Mouse (Mus musculus) left cerebral cortex, postnatal 36 days (tissue): ENCODE results near the gene B130006D01Rik. TPM values are rescaled to one million over a fixed set of nuclear protein-coding genes. Genes with fewer than 3 reads are reported as not detected.
"Not testable (repeated sequence)": the region's sequence is repeated elsewhere in the genome, so short reads cannot be mapped to it uniquely, and the experiment has no call there.

ENCODE experiments used
- DNase-seq, 2 experiments: peaks; one replicate each; pipeline ENCODE4 v3.0.0; 2021 to 2022; ENCODE audit warnings: low spot score in 2 of 2, mixed read lengths in 1 of 2
- intact Hi-C: fragments of 180-260 bp; cut with DNase I; formaldehyde crosslinking; loops from one replicate; pipeline ENCODE4 v1.15.1; 2025
- total RNA-seq, 2 experiments: library from RNA; stranded (reverse); gene quantifications; 2 replicates each; pipeline ENCODE4 v1.2.3; 2021

The B130006D01Rik gene
- total RNA-seq, 2 experiments from 2014 or later = 0.62 to 1.8 TPM

DNA sequence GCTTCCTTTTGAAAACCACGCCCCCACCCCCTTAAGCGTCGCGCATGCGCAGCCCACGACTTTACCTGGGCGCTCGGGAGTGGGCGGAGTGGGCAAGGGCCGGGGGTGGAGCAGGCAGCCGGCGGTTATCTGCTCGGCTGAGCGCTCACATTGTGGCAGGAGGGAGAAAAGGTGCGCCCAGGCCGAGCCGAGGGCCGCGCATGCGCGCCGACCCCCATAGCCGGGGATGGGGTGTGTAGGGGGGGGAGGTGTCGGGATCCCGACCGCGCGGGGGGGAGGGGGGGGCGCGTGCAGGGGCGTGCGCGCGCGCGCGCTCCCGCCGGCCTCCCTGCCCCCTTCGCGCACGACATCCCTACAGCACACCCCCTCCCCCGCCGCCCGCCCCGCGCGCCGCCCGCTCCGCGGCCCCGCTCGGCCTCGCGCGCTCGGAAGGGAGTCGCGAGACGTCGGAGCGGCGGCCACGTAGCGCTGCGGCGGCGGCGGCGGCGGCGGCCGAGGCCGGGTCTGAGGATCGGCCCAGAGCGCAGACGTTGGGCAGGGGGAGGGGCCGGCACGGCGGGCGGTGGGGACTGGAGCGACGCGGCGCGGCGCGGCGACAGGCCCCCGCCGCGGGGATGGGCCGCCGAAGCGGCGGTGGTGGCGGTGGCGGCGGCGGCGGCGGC, 10.7 kb upstream of the B130006D01Rik start, which contains the start of gene Zfp652:
Gene Zfp652 (plus strand): TSS at position 111 of the 662 bp plus-strand sequence.
- peak; percentile 77 to 79 for DNase-seq
- intact Hi-C loops = no loop called here

DNA sequence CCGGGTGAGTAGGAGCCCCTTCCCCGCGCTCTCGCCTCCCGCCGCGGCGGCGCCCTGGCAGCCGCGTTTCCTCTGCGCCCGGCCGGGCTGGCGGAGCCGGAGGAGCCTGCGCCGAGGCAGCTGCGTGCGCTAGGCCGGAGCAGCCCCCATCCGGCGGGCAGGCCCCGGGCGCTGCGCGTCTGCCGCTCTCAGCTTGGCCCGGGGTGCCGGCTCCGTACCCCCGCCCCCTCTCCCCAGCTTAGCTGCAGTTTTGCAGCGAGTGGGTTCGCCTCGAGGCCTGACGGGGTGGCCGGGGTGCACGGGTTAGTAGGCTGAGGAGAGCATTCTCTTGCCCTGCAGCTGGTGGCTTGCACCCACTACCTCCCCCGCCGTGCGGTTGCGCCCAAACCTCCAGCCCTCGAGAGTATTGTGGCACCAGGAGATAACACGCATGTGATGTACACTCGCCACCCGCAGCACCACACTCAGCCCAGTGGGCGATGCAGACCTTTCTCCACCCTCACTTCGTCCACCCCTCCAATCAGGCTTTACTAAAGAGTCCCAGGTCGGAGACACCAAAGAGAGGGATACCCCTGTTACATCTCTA, 10.1 kb upstream of the B130006D01Rik start:
- intact Hi-C loops = no loop called here
- peak; percentile 60 to 73 for DNase-seq

DNA sequence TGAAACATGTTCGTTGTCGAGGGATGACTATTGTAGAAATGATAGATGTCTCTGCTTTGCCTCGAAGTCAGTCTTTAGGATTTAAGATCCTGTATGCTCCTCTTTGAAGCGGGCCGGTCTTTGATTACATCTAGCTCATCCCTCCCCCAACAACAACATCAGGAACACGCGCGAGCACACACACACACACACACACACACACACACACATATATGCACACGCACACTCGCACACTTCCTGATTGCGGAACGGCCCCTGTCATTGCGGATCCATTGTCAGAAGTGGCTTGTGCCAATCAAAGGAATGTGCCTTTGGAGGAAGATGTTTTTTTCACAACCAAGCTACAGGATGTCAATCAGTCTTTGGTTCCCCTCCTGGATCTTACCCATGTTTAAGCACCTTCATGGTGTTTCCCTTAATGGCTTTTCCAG, 9.6 kb upstream of the B130006D01Rik start:
- DNase-seq = no peak
- intact Hi-C loops = no loop called here

DNA sequence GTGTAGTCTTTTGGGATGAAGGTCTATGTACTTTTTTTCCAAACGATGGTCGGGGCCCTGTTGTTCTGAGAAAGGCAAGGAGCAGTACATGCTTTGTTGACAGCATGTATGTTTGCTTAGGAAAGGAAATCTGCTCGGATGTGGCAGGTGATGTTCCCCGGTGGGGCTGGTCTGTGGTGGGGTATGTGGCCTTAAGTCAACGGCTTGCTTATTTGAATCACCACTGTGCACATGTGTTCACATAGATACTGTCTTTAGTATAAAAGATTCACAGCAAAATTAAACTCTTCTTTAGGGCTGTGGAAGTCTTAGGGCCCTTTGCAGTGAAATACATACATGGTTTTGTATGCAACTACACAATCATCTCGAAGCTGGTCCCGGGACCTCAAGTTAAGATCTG, 9.0 kb upstream of the B130006D01Rik start:
- intact Hi-C loops = no loop called here

DNA sequence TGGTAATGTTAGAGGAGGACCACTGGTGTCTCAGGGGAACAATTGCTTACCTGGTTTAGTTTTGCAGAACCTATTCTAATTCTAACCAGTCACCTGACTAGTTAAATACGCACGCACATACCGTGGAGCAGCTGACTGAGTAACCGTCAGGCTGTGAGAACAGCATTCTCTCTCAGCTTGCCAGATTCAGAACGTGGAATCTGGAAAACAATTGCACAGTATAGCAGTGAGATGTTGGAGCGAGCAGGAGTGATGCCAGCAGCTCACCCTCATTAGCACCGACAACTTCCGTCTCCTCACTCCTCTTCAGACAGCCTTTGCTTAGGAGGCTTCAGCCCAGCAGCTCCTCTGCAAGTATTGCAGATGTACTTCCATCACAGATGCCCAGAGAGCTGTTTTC, 7.3 kb upstream of the B130006D01Rik start:
- intact Hi-C loops = no loop called here
- peak in 1 of 2 experiments; percentile 21 for DNase-seq

More for the DNA sequence above, 9.0 kb upstream of the B130006D01Rik start:
- DNase-seq = no peak

DNA sequence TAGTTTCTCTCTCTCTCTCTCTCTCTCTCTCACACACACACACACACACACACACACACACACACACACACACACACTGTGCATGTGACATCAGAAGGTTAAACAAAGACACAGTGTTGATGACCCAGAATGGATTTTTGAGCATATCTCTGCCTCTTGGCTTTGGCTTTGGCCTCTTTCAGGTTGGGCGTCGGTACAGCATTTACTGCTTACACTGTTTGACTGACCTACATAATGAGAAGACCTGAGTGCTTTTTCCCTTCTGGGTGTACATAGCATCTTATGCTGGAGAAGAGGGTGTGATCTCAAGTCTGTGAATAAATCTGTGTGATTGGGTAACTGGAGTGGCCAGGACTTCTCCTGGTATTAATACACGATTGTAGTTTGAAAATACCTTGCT, 4.0 kb upstream of the B130006D01Rik start:
- DNase-seq = no peak
- intact Hi-C loops = no loop called here

DNA sequence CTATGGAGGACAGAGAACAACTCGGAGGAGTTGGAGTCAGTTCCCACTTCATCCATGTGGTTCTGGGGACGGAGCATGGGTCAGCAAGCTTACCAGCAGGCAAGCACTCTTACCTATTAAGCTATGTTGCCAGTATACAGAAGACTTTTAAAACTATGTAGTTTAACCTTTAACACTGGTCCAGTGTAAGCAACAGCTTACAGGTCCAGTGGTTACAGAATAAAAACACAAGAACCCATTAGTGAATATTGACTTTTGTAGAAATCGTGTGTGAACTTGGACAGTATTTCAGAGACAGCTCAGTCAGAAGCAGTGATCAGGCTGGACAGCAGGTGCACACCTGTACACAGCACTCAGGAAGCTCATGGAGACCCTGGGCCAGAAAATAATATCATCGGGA, 1.1 kb downstream of the B130006D01Rik start:
- intact Hi-C loops = no loop called here

DNA sequence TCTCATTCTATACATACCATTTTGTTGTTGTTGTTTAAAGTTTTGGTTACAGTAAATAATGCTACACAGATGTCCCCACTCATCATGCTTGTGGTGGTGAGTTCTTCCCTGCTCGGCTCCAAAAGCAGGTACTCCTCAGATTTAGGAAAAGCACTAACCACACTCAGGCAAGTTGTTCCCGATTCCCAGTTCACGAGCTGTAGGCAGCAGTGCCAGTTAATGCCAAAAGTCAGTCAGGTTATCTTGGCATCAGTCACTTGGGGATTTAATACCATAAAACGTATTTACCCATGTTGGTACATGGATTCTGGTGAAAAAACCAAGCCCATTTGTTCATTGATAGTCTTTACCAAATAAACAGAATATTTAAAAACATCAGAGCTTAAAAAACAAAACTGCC, 2.8 kb downstream of the B130006D01Rik start:
- intact Hi-C loops = no loop called here
- DNase-seq = no peak

More for the DNA sequence above, 1.1 kb downstream of the B130006D01Rik start:
- DNase-seq = no peak

DNA sequence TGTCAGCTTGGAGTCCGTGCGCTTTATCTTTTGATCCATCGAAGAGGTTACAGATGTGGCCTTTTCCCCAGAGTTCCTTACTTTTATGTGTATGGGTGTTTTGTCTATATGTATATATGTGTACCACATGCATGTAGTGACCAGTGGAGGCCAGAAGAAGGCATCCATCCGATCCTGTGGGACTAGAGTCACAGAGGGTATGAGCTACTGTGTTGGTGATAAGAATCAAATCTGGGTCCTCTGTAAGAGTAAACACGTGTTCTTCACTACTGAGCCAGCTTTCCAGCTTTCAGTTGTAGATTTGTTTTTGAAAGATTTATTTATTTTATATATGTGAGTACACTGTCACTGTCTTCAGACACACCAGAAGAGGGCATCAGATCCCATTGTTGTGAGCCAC, 4.6 kb downstream of the B130006D01Rik start:
- intact Hi-C loops = no loop called here
- DNase-seq = no peak

DNA sequence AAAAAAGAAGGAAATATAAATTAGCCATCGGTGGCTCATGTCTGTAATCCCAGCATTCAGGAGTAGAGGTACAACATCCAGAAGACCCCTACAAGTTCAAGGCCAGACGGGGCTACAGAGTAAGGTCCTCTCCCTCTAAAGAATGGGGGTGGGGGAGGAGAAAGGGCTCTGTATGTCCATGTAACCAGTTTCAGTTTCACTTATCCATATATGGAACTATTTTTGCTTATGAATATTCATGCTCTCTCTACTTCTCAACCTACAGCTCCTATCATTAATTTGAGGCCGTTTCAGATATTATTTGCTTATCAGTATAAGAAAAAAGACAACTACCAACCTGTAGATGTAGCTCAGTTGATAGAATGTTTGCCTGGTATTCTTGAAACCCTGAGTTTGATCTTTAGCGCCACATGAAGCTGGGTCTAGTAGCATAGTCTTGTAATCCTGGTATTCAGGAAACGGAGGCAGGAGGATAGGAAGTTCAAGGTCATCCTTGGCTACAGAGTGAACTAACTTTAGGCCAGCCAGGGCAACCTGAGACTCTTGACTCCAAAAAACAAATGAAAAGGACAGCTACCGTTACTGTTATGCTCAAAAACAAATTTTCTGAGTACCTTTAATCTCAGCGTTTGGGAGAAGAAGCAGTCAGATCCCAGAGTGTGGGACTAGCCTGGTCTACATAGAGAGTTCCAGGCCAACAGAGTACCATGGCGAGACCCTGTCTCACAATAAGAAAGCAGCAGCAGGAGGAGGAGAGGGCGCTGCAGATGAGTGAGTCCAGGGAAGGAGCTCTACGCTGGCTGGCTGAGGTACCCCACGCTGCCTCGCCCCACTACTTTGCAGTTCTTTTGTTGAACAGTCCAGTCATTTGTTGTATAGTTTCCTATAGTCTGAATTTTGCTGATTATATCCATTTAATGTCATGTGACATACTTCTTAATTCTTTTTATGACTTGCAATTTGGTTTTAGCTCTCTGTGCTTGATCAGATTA, 5.8 kb downstream of the B130006D01Rik start:
- DNase-seq = no peak
- intact Hi-C loops = no loop called here

DNA sequence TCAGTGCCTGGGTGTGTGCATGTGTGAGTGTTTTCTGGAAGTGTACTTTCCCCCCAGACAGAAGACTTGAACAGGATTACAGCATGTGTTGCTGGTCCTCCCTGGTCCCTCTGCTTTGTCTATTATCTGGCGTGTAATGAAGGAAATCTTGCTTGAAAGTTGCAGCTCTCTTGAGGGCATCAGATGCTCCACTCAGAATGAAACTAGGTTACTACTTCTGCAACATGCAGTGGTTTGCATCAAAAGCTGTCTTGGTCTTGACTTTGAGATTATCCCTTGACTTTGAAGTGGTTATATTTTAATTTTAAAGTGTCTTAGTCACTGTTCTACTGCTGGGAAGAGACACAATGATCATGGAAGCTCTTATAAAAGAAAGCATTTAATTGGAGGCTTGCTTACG, 11.1 kb downstream of the B130006D01Rik start:
- no peak for DNase-seq
- intact Hi-C loops = no loop called here

DNA sequence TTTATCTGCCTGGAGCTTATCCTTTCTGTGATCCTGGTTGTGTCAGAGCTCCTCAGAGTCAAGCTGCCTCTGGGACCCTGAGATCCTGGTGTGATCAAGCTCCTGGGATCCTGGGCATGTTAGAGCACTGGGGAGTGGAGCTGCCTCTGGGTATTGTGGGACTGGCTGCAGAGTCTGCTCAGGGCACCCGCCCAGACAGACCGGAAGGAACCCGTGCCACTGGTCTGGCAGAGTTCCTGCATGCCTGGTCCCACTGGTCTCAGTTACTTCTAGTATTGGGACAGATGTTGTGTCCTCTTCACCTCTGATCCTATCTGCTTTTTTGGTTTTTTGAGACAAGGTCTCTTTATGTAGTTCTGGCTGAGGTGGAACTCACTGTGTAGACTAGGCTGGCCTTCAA, 14.4 kb downstream of the B130006D01Rik start:
- no peak for DNase-seq
- intact Hi-C loops = no loop called here

DNA sequence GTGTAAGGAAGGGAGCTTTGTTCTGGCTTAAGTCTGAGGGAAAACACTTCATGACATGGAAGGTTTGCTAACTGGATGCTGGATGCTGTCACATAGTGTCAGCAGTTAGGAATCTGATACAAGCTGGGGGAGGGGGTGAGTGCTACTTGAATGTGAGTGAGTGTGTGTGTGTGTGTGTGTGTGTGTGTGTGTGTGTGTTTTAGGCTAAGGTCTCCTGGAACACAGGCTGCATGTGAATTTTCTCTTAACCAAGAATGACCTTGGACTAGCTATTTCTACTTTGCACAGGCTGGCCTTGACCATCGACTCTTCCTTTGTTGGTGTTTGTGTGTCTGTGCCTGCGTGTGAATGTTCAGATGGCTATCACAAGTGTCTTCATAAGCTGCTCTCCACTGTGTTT, 21.1 kb downstream of the B130006D01Rik start:
- DNase-seq = no peak
- intact Hi-C loops = no loop called here

DNA sequence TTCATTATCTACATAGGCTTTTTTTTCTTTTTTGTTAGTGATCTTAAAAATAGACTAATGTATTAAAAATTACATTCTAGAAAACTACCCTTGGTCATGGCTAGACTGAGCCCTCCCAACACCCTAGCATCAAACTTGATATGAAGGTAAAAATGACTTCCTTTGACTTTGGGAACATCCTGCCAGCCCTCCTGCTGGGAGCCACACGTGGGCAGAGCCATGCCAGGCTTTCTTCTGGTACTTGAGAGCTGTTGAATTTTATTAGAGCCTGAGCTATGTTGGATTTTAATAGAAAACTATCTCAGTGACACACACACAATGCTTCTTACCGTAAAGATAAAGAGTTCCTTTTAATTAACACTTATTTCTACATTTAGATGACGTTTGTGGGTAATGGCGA, 23.4 kb downstream of the B130006D01Rik start:
- intact Hi-C loops = no loop called here
- no peak for DNase-seq

DNA sequence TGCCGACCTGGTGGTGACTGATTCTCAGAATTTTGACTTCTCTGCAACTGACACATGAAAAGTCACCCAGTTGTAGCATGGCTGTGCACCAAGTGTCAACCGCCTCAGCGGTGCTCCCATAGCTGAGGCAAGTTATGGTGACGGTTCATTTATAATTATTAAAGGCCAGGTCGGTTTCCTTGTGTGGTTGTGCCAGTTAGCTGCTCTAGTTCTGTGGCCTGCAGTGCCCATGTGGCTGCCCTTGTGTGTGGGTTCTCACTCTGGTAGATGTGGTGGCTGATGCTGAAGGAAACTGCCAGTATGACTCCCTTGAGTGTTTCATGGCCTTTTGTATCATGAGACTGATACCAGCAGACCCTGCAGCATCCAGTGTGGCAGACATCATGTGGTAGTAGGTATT, 24.9 kb downstream of the B130006D01Rik start:
- intact Hi-C loops = no loop called here
- DNase-seq = no peak

DNA sequence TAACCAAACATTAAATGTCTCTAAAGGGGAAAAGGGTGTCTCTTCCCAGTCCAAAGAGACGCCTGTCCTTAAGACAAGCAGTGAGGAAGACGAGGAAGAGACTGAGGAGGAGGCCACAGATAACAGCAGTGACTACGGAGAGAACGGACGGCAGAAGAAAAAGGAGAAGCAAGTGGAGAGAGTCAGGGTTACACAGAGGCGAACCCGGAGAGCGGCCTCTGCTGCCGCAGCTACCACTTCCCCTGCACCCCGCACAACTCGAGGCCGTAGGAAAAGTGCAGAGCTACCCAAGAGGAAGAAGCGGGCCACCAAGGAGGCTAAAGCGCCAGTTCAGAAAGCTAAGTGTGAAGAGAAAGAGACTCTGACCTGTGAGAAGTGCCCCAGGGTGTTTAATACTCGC, 26.2 kb downstream of the B130006D01Rik start:
- no peak for DNase-seq
- intact Hi-C loops = no loop called here

DNA sequence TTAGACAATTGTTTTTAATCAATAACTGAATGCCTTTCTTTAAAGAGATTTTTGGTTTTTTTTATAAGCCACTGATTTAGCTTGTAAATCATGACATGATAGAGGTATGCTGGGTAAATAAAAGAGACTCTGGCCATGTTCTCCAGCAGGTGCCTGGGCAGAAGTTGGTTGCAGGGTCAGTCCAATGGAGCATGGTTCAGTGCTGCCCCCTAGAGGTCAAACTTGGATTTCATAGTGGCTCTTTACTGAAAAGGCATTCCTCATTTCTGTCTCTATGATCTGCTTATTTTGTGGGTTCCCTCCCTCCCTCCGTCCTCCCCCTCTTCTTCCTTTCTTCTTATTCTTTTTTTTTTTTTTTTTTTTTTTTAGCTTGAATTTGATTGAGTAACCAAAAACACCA, 27.6 kb downstream of the B130006D01Rik start:
- peak in 1 of 2 experiments; percentile 53 for DNase-seq
- intact Hi-C loops = loop anchor here (1.0 kb wide), 1 partner anchor 65 kb away; no protein-coding TSS in a partner anchor

DNA sequence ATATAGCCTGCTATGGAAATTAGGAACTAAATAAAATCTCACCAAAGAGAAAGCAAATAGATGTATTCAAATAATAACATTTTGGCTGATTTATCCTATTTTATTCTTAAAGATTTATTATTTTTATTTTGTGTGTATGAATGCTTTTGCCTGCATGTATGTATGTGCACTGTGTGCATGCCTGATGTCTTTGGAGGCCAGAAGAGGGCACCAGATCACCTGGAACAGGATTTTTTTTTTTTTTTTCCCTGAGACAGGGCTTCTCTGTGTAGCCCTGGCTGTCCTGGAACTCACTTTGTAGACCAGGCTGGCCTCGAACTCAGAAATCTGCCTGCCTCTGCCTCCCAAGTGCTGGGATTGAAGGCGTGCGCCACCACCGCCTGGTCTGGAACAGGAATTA, 31.8 kb downstream of the B130006D01Rik start:
- DNase-seq, intact Hi-C loops: not testable (repeated sequence)

DNA sequence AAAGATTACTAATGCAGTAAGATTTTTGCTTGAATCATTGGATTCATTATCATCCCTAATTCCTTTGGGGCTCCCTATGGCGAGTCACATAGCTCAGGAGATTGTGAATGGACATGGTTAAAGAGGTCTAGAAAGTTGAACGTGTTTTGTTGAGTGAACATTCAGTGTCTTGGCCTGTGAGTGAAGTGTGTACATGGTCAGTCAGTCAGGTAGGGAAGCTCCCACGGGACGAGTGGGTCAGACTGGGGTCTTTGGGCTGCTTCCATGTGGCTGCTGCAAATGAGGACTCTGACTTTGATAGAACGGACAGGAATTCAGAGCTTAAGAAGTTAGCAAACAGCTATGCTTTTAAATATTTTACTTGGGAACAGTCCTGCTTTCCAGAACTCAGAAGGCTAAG, 37.1 kb downstream of the B130006D01Rik start:
- no peak for DNase-seq
- intact Hi-C loops = loop anchor here (10.0 kb wide), 1 partner anchor 226 kb away; no protein-coding TSS in a partner anchor

DNA sequence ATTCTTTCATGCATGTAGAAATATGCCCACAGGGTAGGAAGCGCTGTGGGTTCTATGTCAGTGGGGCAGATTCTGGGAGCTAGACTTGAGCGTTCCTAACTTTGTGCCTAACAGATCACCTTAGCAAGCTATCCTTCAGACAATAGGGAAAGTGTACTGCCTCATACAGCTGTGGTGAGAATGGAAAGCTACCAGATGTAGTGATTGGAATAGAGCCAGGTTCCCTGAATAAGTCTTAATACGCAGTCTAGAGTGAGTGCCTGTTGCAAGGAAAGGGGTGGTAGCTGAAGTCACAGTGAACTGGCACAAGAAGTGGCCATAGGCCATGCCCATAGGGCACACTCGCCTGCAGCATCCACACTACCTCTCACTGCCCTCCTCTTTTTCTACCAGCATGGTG, 39.6 kb downstream of the B130006D01Rik start:
- intact Hi-C loops = loop anchor here (10.0 kb wide), 1 partner anchor 228 kb away; no protein-coding TSS in a partner anchor
- no peak for DNase-seq
